Mouse (Mus musculus): ENCODE measurements at regions not wholly inside any gene's neighbourhood (a gene's known extent, or its start where the extent isn't known, plus 50 kb on each side); places are given as distances from the start of the nearest gene placed in this dataset.

- Histone ChIP-seq H3K9me3 (no peaks in the 10 kb centered on the region), H3K27me3 (replicated peaks) (no peaks in the 10 kb centered on the region), H3K4me1 (peaks cover 13% of the 10 kb centered on the region; the same call in 1 of the 2 replicates), H3K36me3 (replicated peaks; ENCODE audit: low read length) (no peaks in the 10 kb centered on the region), H3K4me3 (replicated peaks) (peak overlapping the region; percentile 91)
- TF ChIP-seq GATA1 (IDR thresholded peaks at IDR 0.05; ENCODE audit: borderline replicate concordance, low read length) (no peak), FLI1 (IDR thresholded peaks at IDR 0.05; ENCODE audit: low read length) (no peak)
Measured at GRCm38 (mm10) chr3:121104571-121105407, 66.7 kb downstream of the Rwdd3 start.

- H3K4me3 ChIP-seq (replicated peaks), result no peak overlapping the region
- H3K36me3 ChIP-seq (replicated peaks; ENCODE audit: low read length), result no peaks in the 10 kb centered on the region
- TF ChIP-seq FLI1 (IDR thresholded peaks at IDR 0.05; ENCODE audit: low read length) (no peak), GATA1 (IDR thresholded peaks at IDR 0.05; ENCODE audit: borderline replicate concordance, low read length) (no peak)
- no peaks in the 10 kb centered on the region for H3K27me3 ChIP-seq (replicated peaks)
- no peaks in the 10 kb centered on the region for H3K9me3 ChIP-seq
- H3K4me1 ChIP-seq, result peaks cover 13% of the 10 kb centered on the region; the same call in 1 of the 2 replicates
Measured at GRCm38 (mm10) chr3:121102871-121103270, 68.6 kb downstream of the Rwdd3 start.

- no peaks in the 10 kb centered on the region for H3K27me3 ChIP-seq (replicated peaks)
Measured at GRCm38 (mm10) chr3:121102120-121102519, 69.4 kb downstream of the Rwdd3 start.

GRCm38 (mm10) chr3:121100211-121100860, 71.2 kb downstream of the Rwdd3 start:
- Histone ChIP-seq H3K4me3 (replicated peaks) (no peak overlapping the region), H3K36me3 (replicated peaks; ENCODE audit: low read length) (no peaks in the 10 kb centered on the region), H3K4me1 (peaks cover 10% of the 10 kb centered on the region; the same call in 1 of the 2 replicates), H3K27me3 (replicated peaks) (no peaks in the 10 kb centered on the region), H3K9me3 (no peaks in the 10 kb centered on the region)
- TF ChIP-seq GATA1 (IDR thresholded peaks at IDR 0.05; ENCODE audit: borderline replicate concordance, low read length), result no peak
- TF ChIP-seq FLI1 (IDR thresholded peaks at IDR 0.05; ENCODE audit: low read length), result no peak

More at GRCm38 (mm10) chr3:121102120-121102519, 69.4 kb downstream of the Rwdd3 start:
- Histone ChIP-seq H3K36me3 (replicated peaks; ENCODE audit: low read length) (no peaks in the 10 kb centered on the region), H3K4me1 (peaks cover 13% of the 10 kb centered on the region; the same call in 1 of the 2 replicates), H3K4me3 (replicated peaks) (no peak overlapping the region), H3K9me3 (no peaks in the 10 kb centered on the region)
- no peak for TF ChIP-seq FLI1 (IDR thresholded peaks at IDR 0.05; ENCODE audit: low read length)
- no peak for TF ChIP-seq GATA1 (IDR thresholded peaks at IDR 0.05; ENCODE audit: borderline replicate concordance, low read length)

DNA sequence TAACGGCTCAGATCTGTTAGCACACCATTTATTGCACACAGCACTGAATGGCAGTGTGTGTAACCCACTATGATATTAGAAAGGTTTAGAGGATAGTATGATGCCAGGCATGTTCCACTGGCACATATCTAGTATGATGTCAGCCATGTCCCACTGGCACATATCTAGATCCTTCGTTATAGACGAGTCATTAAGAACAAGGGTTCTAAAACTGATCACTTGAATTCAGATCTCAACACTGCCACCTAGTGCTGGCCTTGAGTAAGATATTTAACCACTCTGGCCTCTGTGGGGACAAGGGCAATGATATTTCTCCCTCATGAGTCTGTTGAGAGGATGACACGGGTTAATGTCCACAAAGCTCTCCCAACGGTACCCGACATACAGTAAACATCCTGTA, 78.0 kb downstream of the Rwdd3 start:
- no peak for TF ChIP-seq FLI1 (IDR thresholded peaks at IDR 0.05; ENCODE audit: low read length)
- H3K4me1 ChIP-seq, result no peaks in the 10 kb centered on the region
- no peaks in the 10 kb centered on the region for H3K27me3 ChIP-seq (replicated peaks)
- H3K36me3 ChIP-seq (replicated peaks; ENCODE audit: low read length), result no peaks in the 10 kb centered on the region
- H3K4me3 ChIP-seq (replicated peaks), result no peak overlapping the region
- H3K9me3 ChIP-seq, result no peaks in the 10 kb centered on the region

GRCm38 (mm10) chr3:121088724-121089123, 82.8 kb downstream of the Rwdd3 start:
- Histone ChIP-seq H3K4me1 (no peaks in the 10 kb centered on the region), H3K27me3 (replicated peaks) (no peaks in the 10 kb centered on the region), H3K36me3 (replicated peaks; ENCODE audit: low read length) (no peaks in the 10 kb centered on the region), H3K4me3 (replicated peaks) (no peak overlapping the region), H3K9me3 (no peaks in the 10 kb centered on the region; the same call in 1 of the 2 replicates)
- TF ChIP-seq GATA1 (IDR thresholded peaks at IDR 0.05; ENCODE audit: borderline replicate concordance, low read length), result no peak
- TF ChIP-seq FLI1 (IDR thresholded peaks at IDR 0.05; ENCODE audit: low read length), result no peak

DNA sequence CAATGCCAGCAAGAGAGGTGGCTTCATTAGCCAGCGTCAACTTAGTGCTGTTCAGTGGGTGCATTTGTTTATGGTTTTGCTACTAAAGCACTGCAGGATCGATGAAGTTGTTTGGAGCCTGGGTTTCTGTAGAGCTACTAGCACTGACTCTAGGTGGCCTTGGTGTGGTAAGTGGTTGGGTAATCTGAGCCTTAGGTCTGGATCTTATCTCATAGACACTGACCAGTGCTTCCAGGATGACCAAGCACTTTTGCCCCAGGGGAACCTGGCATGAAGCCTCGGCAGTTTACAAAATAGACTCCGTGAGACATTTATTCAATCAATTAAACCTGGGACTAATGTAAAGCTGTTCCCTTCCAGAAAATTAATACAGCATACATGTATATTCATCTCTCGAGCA, 102.8 kb downstream of the Rwdd3 start:
- no peaks in the 10 kb centered on the region for H3K9me3 ChIP-seq
- H3K36me3 ChIP-seq (replicated peaks; ENCODE audit: low read length), result no peaks in the 10 kb centered on the region
- TF ChIP-seq GATA1 (IDR thresholded peaks at IDR 0.05; ENCODE audit: borderline replicate concordance, low read length) (no peak), FLI1 (IDR thresholded peaks at IDR 0.05; ENCODE audit: low read length) (no peak)
- H3K4me3 ChIP-seq (replicated peaks), result no peak overlapping the region
- H3K4me1 ChIP-seq, result no peaks in the 10 kb centered on the region
- no peaks in the 10 kb centered on the region for H3K27me3 ChIP-seq (replicated peaks)

GRCm38 (mm10) chr3:121035904-121036549, 135.5 kb downstream of the Rwdd3 start:
- Histone ChIP-seq H3K9me3 (peaks cover 3% of the 10 kb centered on the region), H3K36me3 (replicated peaks; ENCODE audit: low read length) (no peaks in the 10 kb centered on the region), H3K27me3 (replicated peaks) (no peaks in the 10 kb centered on the region), H3K4me3 (replicated peaks) (no peak overlapping the region), H3K4me1 (no peaks in the 10 kb centered on the region)
- no peak for TF ChIP-seq FLI1 (IDR thresholded peaks at IDR 0.05; ENCODE audit: low read length)
- TF ChIP-seq GATA1 (IDR thresholded peaks at IDR 0.05; ENCODE audit: borderline replicate concordance, low read length), result no peak

DNA sequence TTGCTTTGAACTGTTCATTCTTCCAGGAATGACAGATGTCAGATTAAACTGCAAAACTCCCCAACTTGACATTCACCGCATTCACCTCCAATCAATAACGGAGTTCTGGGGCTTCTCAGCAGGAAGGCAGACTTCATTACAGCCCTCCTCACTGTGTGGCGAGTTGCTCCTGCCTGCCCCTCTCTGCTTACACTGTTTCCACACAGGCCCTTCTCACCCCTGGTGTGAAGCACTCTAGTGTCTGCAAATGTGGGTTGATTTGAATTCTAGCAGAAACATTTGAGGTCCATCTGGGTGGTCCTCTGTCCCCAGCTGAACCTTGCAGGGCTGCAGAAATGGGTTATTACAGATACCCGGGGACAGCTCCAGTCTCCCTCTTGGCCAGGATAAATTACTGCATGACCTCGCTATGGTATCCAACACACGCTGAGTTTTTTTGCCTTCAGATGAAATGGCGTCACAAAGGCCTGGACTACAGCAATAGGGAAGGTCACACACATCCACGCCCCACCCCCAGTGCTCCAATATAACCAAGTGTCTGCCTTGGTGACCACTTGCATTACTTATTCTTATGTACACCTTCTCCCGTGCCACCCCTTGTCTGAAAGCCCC, 145.8 kb downstream of the Rwdd3 start:
- Histone ChIP-seq H3K4me3 (replicated peaks) (no peak overlapping the region), H3K27me3 (replicated peaks) (no peaks in the 10 kb centered on the region), H3K4me1 (no peaks in the 10 kb centered on the region), H3K36me3 (replicated peaks; ENCODE audit: low read length) (no peaks in the 10 kb centered on the region), H3K9me3 (peaks cover 10% of the 10 kb centered on the region)
- no peak for TF ChIP-seq FLI1 (IDR thresholded peaks at IDR 0.05; ENCODE audit: low read length)
- TF ChIP-seq GATA1 (IDR thresholded peaks at IDR 0.05; ENCODE audit: borderline replicate concordance, low read length), result no peak

Data from megakaryocyte, embryonic 14.5 days (primary cell).